Mouse (Mus musculus) heart, adult 8-10 months (tissue): ENCODE measurements around the gene Kif1c. TPM values are rescaled to one million over a fixed set of nuclear protein-coding genes. Genes with fewer than 3 reads are reported as not detected.

Experiments used
- DNase-seq: peaks from one replicate; pipeline ENCODE4 v3.0.0; 2022; ENCODE audit warnings: low spot score
- total RNA-seq, 4 experiments: library from RNA; stranded (reverse); gene quantifications; 2 replicates each; pipeline ENCODE4 v1.2.4; 2022

Kif1c gene
- total RNA-seq: 100 to 1,000 TPM; 456 to 555 (median 507) TPM

GRCm38 (mm10) chr11:70699722-70700556 lies at the start of gene Kif1c, which contains the start of gene Inca1:
Kif1c (plus strand) TSS chr11:70700548.
Inca1 (minus strand) TSS chr11:70700155.
- peak; percentile 95 for DNase-seq

- DNase-seq: no peak
Observed at GRCm38 (mm10) chr11:70651391-70651790, 49.0 kb upstream of the Kif1c start.

GRCm38 (mm10) chr11:70652029-70652883 lies 48.1 kb upstream of the Kif1c start:
- DNase-seq: no peak

GRCm38 (mm10) chr11:70652884-70653344 lies 47.4 kb upstream of the Kif1c start:
- no peak for DNase-seq

GRCm38 (mm10) chr11:70653345-70654197 lies 46.8 kb upstream of the Kif1c start:
- peak; percentile 46 for DNase-seq

GRCm38 (mm10) chr11:70654198-70654922 lies 46.0 kb upstream of the Kif1c start, which contains the start of gene Pfn1:
Pfn1 (minus strand) TSS chr11:70654644.
- peak; percentile 65 for DNase-seq

- DNase-seq: peak; percentile 80
Observed at GRCm38 (mm10) chr11:70654923-70655570, 45.3 kb upstream of the Kif1c start.

- peak; percentile 65 for DNase-seq
Observed at GRCm38 (mm10) chr11:70655571-70656455, 44.5 kb upstream of the Kif1c start.

- peak; percentile 81 for DNase-seq
Observed at GRCm38 (mm10) chr11:70656456-70656927, 43.9 kb upstream of the Kif1c start.

GRCm38 (mm10) chr11:70656964-70657363 lies 43.4 kb upstream of the Kif1c start, which contains the start of gene Eno3:
Eno3 (plus strand) TSS chr11:70657202.
- DNase-seq: no peak

GRCm38 (mm10) chr11:70657573-70657972 lies 42.8 kb upstream of the Kif1c start:
- no peak for DNase-seq

- no peak for DNase-seq
Observed at GRCm38 (mm10) chr11:70657991-70658390, 42.4 kb upstream of the Kif1c start.

GRCm38 (mm10) chr11:70658521-70658920 lies 41.8 kb upstream of the Kif1c start:
- no peak for DNase-seq

GRCm38 (mm10) chr11:70658942-70659341 lies 41.4 kb upstream of the Kif1c start:
- no peak for DNase-seq

GRCm38 (mm10) chr11:70660571-70660970 lies 39.8 kb upstream of the Kif1c start:
- no peak for DNase-seq

GRCm38 (mm10) chr11:70663101-70663500 lies 37.2 kb upstream of the Kif1c start:
- no peak for DNase-seq

GRCm38 (mm10) chr11:70663957-70664356 lies 36.4 kb upstream of the Kif1c start:
- DNase-seq: no peak

- no peak for DNase-seq
Observed at GRCm38 (mm10) chr11:70664741-70665140, 35.6 kb upstream of the Kif1c start.

GRCm38 (mm10) chr11:70666687-70667086 lies 33.7 kb upstream of the Kif1c start:
- no peak for DNase-seq
